Mouse (Mus musculus): ENCODE measurements around the gene Lama4. TPM values are rescaled to one million over a fixed set of nuclear protein-coding genes. Genes with fewer than 3 reads are reported as not detected.

Lama4 gene
- not detected for total RNA-seq (2023)

GRCm38 (mm10) chr10:38965075-38965781 lies at the start of gene Lama4:
Gene Lama4, plus strand, starts transcription at chr10:38965515.

DNA sequence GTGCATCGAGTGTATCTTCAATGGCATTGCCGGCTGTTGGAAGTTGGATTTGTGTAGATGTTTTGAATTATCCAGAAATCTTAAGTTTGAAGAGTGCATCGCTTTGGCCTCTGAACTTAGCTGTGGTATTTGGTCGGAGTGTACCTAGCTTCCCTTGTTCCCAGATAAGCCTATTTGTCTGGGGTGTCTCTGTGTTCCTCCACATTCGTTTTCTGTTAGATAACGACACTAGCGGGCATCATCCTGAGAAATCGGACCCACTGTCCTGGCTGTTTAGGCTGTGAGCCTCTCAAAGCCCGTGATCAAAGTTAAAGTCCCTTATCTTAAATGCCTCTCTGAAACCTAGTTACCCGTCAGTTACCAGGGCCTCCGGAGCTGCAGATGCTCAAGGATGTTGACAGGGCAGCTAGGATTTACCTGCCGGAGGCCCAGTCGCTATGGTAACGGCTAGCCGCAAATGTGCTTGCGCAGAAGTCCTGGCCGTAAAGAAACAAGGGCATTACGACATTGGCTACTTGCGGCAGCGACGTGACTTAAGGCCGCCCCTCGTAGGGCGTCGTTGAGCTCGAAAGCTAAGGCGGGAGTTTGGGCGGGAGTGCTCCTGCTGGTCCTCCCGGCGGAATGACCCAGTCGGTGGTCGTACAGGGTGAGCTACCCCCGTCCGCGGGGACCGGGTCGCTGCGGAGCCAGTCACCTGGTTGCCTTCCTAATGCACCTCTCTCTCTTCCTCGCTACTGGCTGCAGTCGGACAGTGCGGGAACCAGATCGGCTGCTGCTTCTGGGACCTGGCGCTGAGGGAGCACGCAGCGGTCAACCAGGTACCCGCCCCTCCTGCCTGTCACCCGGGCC lies 168.4 kb downstream of the Lama4 start, which contains the start of the genes Fam229b and Tube1:
Gene Fam229b, minus strand, starts transcription at position 453 of the 849 bp plus-strand sequence.
Gene Tube1, plus strand, starts transcription at position 515 of the 849 bp plus-strand sequence.

Other genes with a start within 250 kb of the Lama4 start
- not detected for gene Rfpl4b, start 143.7 kb upstream of the Lama4 start, total RNA-seq (2023)
- under 1 TPM in 1 of 2 experiments, not detected in 1; 0.84 TPM for gene Fam229b, start 168.4 kb downstream of the Lama4 start, total RNA-seq (2023)
- 1 to 10 TPM; 6.1 to 6.9 TPM for gene Tube1, start 168.5 kb downstream of the Lama4 start, total RNA-seq (2023)
- gene Ccn6, start 198.3 kb downstream of the Lama4 start, total RNA-seq (2023): 1 to 10 TPM in 1 of 2 experiments, not detected in 1; 1.3 TPM